Mouse (Mus musculus): ENCODE measurements at regions not wholly inside any gene's neighbourhood (a gene's known extent, or its start where the extent isn't known, plus 50 kb on each side); places are given as distances from the start of the nearest gene placed in this dataset.

GRCm38 (mm10) chr10:17374047-17374446 lies 349.0 kb upstream of the Cited2 start:
- WGBS (ENCODE audit: insufficient replicate concordance) = 62% methylated on average over 2 of the region's 2 CpGs
- Histone ChIP-seq H3K27ac (no peak overlapping the region), H3K36me3 (replicated peaks; ENCODE audit: control insufficient read depth, insufficient read depth, low read depth) (no peaks in the 10 kb centered on the region), H3K4me2 (ENCODE audit: low read depth) (no peak overlapping the region), H3K9me3 (ENCODE audit: control insufficient read depth, low read length) (no peaks in the 10 kb centered on the region), H3K27me3 (ENCODE audit: control insufficient read depth, insufficient read depth, low read length) (no peaks in the 10 kb centered on the region), H3K4me1 (replicated peaks; ENCODE audit: control insufficient read depth in 2 of 2, insufficient read depth in 2 of 2, low read length in 1 of 2) (no peaks in the 10 kb centered on the region), H3K9ac (replicated peaks) (no peak overlapping the region), H3K4me3 (ENCODE audit: insufficient read depth in 1 of 2, low read depth in 2 of 2, low read length in 2 of 2) (no peak overlapping the region)
- ATAC-seq (ENCODE audit: insufficient read depth) (no peak), DNase-seq (ENCODE audit: low read depth in 3 of 3, low spot score in 3 of 3) (no peak)
- TF ChIP-seq CTCF (IDR thresholded peaks at IDR 0.05; ENCODE audit: low read depth) (no peak), EP300 (IDR thresholded peaks at IDR 0.05; ENCODE audit: low read depth) (no peak)

- DNase-seq (ENCODE audit: low read depth in 3 of 3, low spot score in 3 of 3) = no peak
- Histone ChIP-seq H3K4me2 (ENCODE audit: low read depth) (no peak overlapping the region), H3K9ac (replicated peaks) (no peak overlapping the region), H3K36me3 (replicated peaks; ENCODE audit: control insufficient read depth, insufficient read depth, low read depth) (no peaks in the 10 kb centered on the region), H3K9me3 (ENCODE audit: control insufficient read depth, low read length) (no peaks in the 10 kb centered on the region), H3K4me1 (replicated peaks; ENCODE audit: control insufficient read depth in 2 of 2, insufficient read depth in 2 of 2, low read length in 1 of 2) (no peaks in the 10 kb centered on the region), H3K27ac (no peak overlapping the region), H3K4me3 (ENCODE audit: insufficient read depth in 1 of 2, low read depth in 2 of 2, low read length in 2 of 2) (no peak overlapping the region), H3K27me3 (ENCODE audit: control insufficient read depth, insufficient read depth, low read length) (no peaks in the 10 kb centered on the region)
- 61% methylated on average over 6 of the region's 6 CpGs for WGBS (ENCODE audit: insufficient replicate concordance)
- ATAC-seq (ENCODE audit: insufficient read depth) = no peak
- TF ChIP-seq CTCF (IDR thresholded peaks at IDR 0.05; ENCODE audit: low read depth) = no peak
- no peak for TF ChIP-seq EP300 (IDR thresholded peaks at IDR 0.05; ENCODE audit: low read depth)
Observed at GRCm38 (mm10) chr10:17382990-17383389, 340.0 kb upstream of the Cited2 start.

- DNase-seq (ENCODE audit: low read depth in 3 of 3, low spot score in 3 of 3) = no peak
Observed at GRCm38 (mm10) chr10:17385181-17385580, 337.8 kb upstream of the Cited2 start.

GRCm38 (mm10) chr10:17387296-17387695 lies 335.7 kb upstream of the Cited2 start:
- Histone ChIP-seq H3K27me3 (ENCODE audit: control insufficient read depth, insufficient read depth, low read length) (no peaks in the 10 kb centered on the region), H3K4me1 (replicated peaks; ENCODE audit: control insufficient read depth in 2 of 2, insufficient read depth in 2 of 2, low read length in 1 of 2) (no peaks in the 10 kb centered on the region), H3K36me3 (replicated peaks; ENCODE audit: control insufficient read depth, insufficient read depth, low read depth) (no peaks in the 10 kb centered on the region), H3K27ac (no peak overlapping the region), H3K9ac (replicated peaks) (no peak overlapping the region), H3K4me3 (ENCODE audit: insufficient read depth in 1 of 2, low read depth in 2 of 2, low read length in 2 of 2) (no peak overlapping the region), H3K4me2 (ENCODE audit: low read depth) (no peak overlapping the region), H3K9me3 (ENCODE audit: control insufficient read depth, low read length) (no peaks in the 10 kb centered on the region; the same call in 1 of the 2 replicates)
- 61% methylated on average over 4 of the region's 4 CpGs for WGBS (ENCODE audit: insufficient replicate concordance)
- no peak for TF ChIP-seq EP300 (IDR thresholded peaks at IDR 0.05; ENCODE audit: low read depth)
- TF ChIP-seq CTCF (IDR thresholded peaks at IDR 0.05; ENCODE audit: low read depth) = no peak
- no peak for DNase-seq (ENCODE audit: low read depth in 3 of 3, low spot score in 3 of 3)
- no peak for ATAC-seq (ENCODE audit: insufficient read depth)

More at GRCm38 (mm10) chr10:17385181-17385580, 337.8 kb upstream of the Cited2 start:
- H3K36me3 ChIP-seq (replicated peaks; ENCODE audit: control insufficient read depth, insufficient read depth, low read depth) = no peaks in the 10 kb centered on the region
- no peaks in the 10 kb centered on the region for H3K4me1 ChIP-seq (replicated peaks; ENCODE audit: control insufficient read depth in 2 of 2, insufficient read depth in 2 of 2, low read length in 1 of 2)
- no peaks in the 10 kb centered on the region for H3K27me3 ChIP-seq (ENCODE audit: control insufficient read depth, insufficient read depth, low read length)
- no peak overlapping the region for H3K4me2 ChIP-seq (ENCODE audit: low read depth)
- WGBS (ENCODE audit: insufficient replicate concordance) = 24% methylated on average over 1 of the region's 1 CpGs
- H3K4me3 ChIP-seq (ENCODE audit: insufficient read depth in 1 of 2, low read depth in 2 of 2, low read length in 2 of 2) = no peak overlapping the region
- no peaks in the 10 kb centered on the region for H3K9me3 ChIP-seq (ENCODE audit: control insufficient read depth, low read length)
- no peak for TF ChIP-seq EP300 (IDR thresholded peaks at IDR 0.05; ENCODE audit: low read depth)
- TF ChIP-seq CTCF (IDR thresholded peaks at IDR 0.05; ENCODE audit: low read depth) = no peak
- no peak for ATAC-seq (ENCODE audit: insufficient read depth)
- no peak overlapping the region for H3K27ac ChIP-seq
- no peak overlapping the region for H3K9ac ChIP-seq (replicated peaks)

GRCm38 (mm10) chr10:17395495-17396224 lies 327.4 kb upstream of the Cited2 start:
- ATAC-seq (ENCODE audit: insufficient read depth) (no peak), DNase-seq (ENCODE audit: low read depth in 3 of 3, low spot score in 3 of 3) (no peak)
- Histone ChIP-seq H3K27me3 (ENCODE audit: control insufficient read depth, insufficient read depth, low read length) (no peaks in the 10 kb centered on the region), H3K27ac (no peak overlapping the region), H3K4me1 (replicated peaks; ENCODE audit: control insufficient read depth in 2 of 2, insufficient read depth in 2 of 2, low read length in 1 of 2) (no peaks in the 10 kb centered on the region), H3K36me3 (replicated peaks; ENCODE audit: control insufficient read depth, insufficient read depth, low read depth) (no peaks in the 10 kb centered on the region), H3K4me2 (ENCODE audit: low read depth) (no peak overlapping the region), H3K9ac (replicated peaks) (no peak overlapping the region), H3K9me3 (ENCODE audit: control insufficient read depth, low read length) (no peaks in the 10 kb centered on the region; the same call in 1 of the 2 replicates), H3K4me3 (ENCODE audit: insufficient read depth in 1 of 2, low read depth in 2 of 2, low read length in 2 of 2) (no peak overlapping the region)
- WGBS (ENCODE audit: insufficient replicate concordance) = 72% methylated on average over 8 of the region's 8 CpGs
- TF ChIP-seq EP300 (IDR thresholded peaks at IDR 0.05; ENCODE audit: low read depth) (no peak), CTCF (IDR thresholded peaks at IDR 0.05; ENCODE audit: low read depth) (no peak)

Data from liver, embryonic 14.5 days (tissue).